Mouse (Mus musculus): ENCODE results near the gene Supt6.
"Not testable (repeated sequence)": the region's sequence is repeated elsewhere in the genome, so short reads cannot be mapped to it uniquely, and the experiment has no call there.

DNA sequence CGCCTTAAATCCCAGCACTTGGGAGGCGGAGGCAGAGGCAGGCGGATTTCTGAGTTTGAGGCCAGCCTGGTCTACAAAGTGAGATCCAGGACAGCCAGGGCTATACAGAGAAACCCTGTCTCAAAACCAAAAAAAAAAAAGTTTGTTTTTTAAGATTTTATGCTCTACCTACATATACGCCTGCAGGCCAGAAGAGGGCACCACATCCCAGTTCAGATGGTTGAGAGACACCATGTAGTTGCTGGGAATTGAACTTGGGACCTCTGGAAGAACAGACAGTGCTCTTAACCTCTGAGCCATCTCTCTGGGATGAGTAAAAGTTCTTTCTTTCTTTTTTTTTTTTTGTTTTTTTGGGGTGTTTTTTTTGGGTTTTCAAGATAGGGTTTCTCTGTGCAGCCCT lies 30.4 kb upstream of the Supt6 start:
- TF ChIP-seq CTCF (IDR thresholded peaks at IDR 0.05; ENCODE audit: low read depth) = peak; percentile 52
- TF ChIP-seq EP300 (optimal IDR thresholded peaks at IDR 0.05) = not testable (repeated sequence)
